Mouse (Mus musculus) neural tube, embryonic 15.5 days (tissue): ENCODE data around the gene Slc34a1. TPM values are rescaled to one million over a fixed set of nuclear protein-coding genes. Genes with fewer than 3 reads are reported as not detected.
A peak's percentile ranks its signal among the peaks of the same experiment; 100 is the strongest.

Source experiments
- ATAC-seq: fragments of 200-750 bp; cut with Nextera tagmentation; 2 replicates; pipeline ENCODE4 v1.8.0; 2017; ENCODE audit warnings: mild to moderate bottlenecking, moderate TSS enrichment, moderate library complexity; ENCODE audit not compliant: low FRiP score
- H3K27ac ChIP-seq: fragments of 300-500 bp; sonication (generic); replicated peaks from 2 replicates; pipeline ENCODE4 v1.5.1; 2015; ENCODE audit warnings: mild to moderate bottlenecking, inconsistent platforms
- H3K27me3 ChIP-seq: fragments of 300-500 bp; sonication (generic); replicated peaks from 2 replicates; pipeline ENCODE4 v1.6.1; 2015; ENCODE audit warnings: inconsistent platforms
- H3K36me3 ChIP-seq: fragments of 300-500 bp; sonication (generic); 2 replicates; pipeline ENCODE4 v1.6.1; 2015; ENCODE audit warnings: inconsistent platforms
- H3K4me1 ChIP-seq: fragments of 300-500 bp; sonication (generic); 2 replicates; pipeline ENCODE4 v1.6.1; 2015; ENCODE audit warnings: inconsistent platforms
- H3K4me2 ChIP-seq: fragments of 300-500 bp; sonication (generic); 2 replicates; pipeline ENCODE4 v1.6.1; 2015; ENCODE audit warnings: inconsistent platforms, mild to moderate bottlenecking, moderate library complexity
- H3K4me3 ChIP-seq: fragments of 300-500 bp; sonication (generic); replicated peaks from 2 replicates; pipeline ENCODE4 v1.5.1; 2015; ENCODE audit warnings: mild to moderate bottlenecking, inconsistent platforms
- H3K9ac ChIP-seq: fragments of 300-500 bp; sonication (generic); replicated peaks from 2 replicates; pipeline ENCODE4 v1.6.1; 2015; ENCODE audit warnings: mild to moderate bottlenecking, inconsistent platforms
- H3K9me3 ChIP-seq: fragments of 300-500 bp; sonication (generic); replicated peaks from 2 replicates; pipeline ENCODE4 v1.6.1; 2016; ENCODE audit warnings: inconsistent platforms
- WGBS: fragments of 180-500 bp; shearing (Covaris S2); methylation state at CpG from one replicate; pipeline ENCODE4 v1.1.7; 2015; ENCODE audit warnings: mixed read lengths; 5-methylcytosine and 5-hydroxymethylcytosine counted together
- polyA plus RNA-seq: library from polyadenylated mRNA; unstranded; fragments of >200 nt; fragmentation: Nextera tagmentation; extraction: Ambion mirVana; gene quantifications from 2 replicates; pipeline ENCODE4 v1.2.1, GENCODE M21; 2015

The Slc34a1 gene
- polyA plus RNA-seq, 1 experiment from 2014 or later: not detected

DNA sequence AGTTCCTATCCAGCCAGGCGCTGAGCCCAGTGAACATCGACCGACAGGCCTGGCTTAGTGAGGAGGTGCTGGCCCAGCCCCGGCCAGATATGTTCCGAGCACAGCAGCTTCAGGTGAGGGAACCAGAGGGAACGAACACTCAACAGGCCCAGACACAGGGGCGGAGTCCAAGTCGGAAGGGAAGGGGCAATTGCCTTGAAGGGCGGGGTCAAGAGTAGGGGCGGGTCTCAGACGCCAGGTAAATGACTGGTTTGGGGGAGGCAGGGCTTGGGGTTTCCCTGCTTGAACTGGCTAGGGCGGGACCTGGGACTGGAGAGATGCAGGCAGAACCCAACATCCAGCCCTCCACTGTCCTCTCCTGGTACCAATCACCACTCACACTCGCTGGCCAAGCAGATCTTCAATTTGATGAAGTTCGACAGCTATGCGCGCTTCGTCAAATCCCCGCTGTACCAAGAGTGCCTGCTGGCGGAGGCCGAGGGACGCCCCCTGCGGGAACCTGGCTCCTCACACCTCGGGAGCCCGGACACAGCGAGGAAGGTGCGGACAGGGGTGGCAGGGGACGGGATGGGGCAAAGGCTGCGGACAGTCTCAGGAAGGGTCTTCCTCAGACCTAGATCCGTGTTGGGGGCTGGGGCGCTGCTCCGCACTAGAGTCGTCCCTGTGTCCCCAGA is 18.9 kb upstream of the Slc34a1 start:
- Histone ChIP-seq H3K27me3 (peaks cover 67% of the 10 kb centered on the region), H3K27ac (no peak overlapping the region), H3K4me1 (peaks cover 4% of the 10 kb centered on the region), H3K9me3 (no peaks in the 10 kb centered on the region), H3K4me3 (no peak overlapping the region), H3K9ac (no peak overlapping the region), H3K4me2 (no peak overlapping the region; the same call in 1 of the 2 replicates), H3K36me3 (no peaks in the 10 kb centered on the region)
- 5% methylated on average over 32 of the region's 32 CpGs for WGBS
- ATAC-seq: no peak

DNA sequence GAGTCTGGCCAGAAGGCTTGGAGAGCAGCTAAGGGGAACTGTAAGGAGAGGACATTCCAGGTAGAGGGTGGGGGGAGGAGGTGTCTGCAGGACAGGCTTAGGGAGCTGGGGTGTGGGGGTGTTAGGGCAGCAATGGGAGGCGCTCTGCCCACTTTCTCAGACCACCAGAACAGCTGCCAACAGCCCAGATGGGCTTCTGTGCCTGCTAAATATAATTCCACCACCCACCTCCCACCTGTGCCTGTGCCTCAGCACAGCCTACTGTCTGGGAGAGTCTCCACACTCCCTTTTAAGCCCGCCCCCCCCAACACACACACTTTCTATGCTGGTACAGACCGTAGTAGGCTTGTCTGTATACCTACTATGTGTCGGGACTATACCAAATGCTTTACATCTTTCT is 16.2 kb upstream of the Slc34a1 start:
- ATAC-seq: no peak
- no peak overlapping the region for H3K27ac ChIP-seq
- peaks cover 4% of the 10 kb centered on the region for H3K4me1 ChIP-seq
- no peak overlapping the region for H3K4me2 ChIP-seq
- WGBS: 83% methylated on average over 4 of the region's 4 CpGs
- no peaks in the 10 kb centered on the region for H3K36me3 ChIP-seq
- no peak overlapping the region for H3K4me3 ChIP-seq
- peaks cover 56% of the 10 kb centered on the region for H3K27me3 ChIP-seq
- H3K9ac ChIP-seq: no peak overlapping the region
- H3K9me3 ChIP-seq: no peaks in the 10 kb centered on the region

DNA sequence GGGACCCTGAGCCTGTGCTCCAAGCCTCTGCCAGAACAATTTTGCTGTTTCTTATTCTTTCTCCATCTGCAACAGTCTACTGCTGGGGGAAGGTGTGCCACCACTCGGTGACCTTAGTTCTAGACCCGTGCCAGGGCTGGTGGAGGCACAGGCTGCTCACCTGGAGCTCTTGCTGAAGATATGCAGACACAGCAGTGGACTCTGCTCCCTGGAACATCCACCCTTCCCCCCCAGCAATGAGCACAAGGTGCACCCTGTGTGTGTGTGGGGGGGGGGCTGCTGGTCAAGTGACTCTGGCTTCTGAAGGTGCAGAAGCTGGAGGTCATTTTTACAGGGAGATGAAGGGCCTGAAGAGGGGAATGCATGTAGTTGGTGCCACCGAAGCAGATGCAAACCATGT is 7.3 kb upstream of the Slc34a1 start:
- Histone ChIP-seq H3K4me1 (no peaks in the 10 kb centered on the region), H3K9ac (no peak overlapping the region), H3K4me3 (no peak overlapping the region), H3K27ac (no peak overlapping the region), H3K27me3 (no peaks in the 10 kb centered on the region), H3K4me2 (no peak overlapping the region), H3K9me3 (no peaks in the 10 kb centered on the region), H3K36me3 (no peaks in the 10 kb centered on the region)
- ATAC-seq: no peak
- WGBS: 81% methylated on average over 3 of the region's 3 CpGs

DNA sequence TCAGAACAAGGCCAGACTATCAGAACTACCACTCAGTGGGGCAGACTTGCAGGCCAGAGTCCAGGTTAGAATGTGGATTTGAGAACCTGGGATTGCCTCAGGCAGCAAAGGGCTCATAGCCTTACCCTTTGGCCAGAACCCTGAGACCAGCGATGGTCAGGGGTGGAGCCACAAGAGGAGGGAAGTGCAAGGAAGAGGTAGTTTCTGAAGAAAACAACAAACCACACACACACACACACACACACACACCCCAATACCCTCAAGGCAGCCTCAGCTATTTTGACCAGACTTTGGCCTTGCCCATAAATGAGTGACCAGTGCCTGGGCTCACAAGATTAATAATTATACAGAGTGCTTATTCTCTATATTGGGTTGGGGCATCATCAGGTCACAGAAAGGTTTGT is 6.4 kb upstream of the Slc34a1 start:
- no peaks in the 10 kb centered on the region for H3K4me1 ChIP-seq
- no peaks in the 10 kb centered on the region for H3K36me3 ChIP-seq
- ATAC-seq: no peak
- no peak overlapping the region for H3K4me2 ChIP-seq
- WGBS: 81% methylated on average over 1 of the region's 1 CpGs
- no peaks in the 10 kb centered on the region for H3K9me3 ChIP-seq
- H3K9ac ChIP-seq: no peak overlapping the region
- no peak overlapping the region for H3K27ac ChIP-seq
- H3K4me3 ChIP-seq: no peak overlapping the region
- no peaks in the 10 kb centered on the region for H3K27me3 ChIP-seq

DNA sequence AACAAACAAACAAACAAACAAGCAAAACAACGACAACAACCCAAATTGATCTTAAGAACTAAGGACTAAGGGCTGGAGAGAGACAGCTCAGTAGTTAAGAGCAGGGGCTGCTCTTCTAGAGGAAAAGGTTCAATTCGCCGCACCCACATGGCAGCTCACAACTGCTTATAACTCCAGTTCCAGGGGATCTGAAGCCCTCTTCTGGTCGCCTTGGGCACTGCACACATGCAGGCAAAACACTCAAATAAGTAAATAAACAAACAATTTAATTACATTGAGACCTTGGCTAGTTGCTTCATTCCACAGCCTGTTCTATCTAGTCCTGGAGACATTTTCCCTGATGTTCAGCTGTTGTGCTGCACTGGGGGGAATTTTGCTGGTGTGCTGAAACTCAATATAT is 5.1 kb upstream of the Slc34a1 start:
- H3K4me3 ChIP-seq: no peak overlapping the region
- H3K4me2 ChIP-seq: no peak overlapping the region
- WGBS: 71% methylated on average over 4 of the region's 4 CpGs
- H3K27me3 ChIP-seq: no peaks in the 10 kb centered on the region; the same call in 1 of the 2 replicates
- H3K36me3 ChIP-seq: no peaks in the 10 kb centered on the region
- no peaks in the 10 kb centered on the region for H3K4me1 ChIP-seq
- no peak for ATAC-seq
- no peak overlapping the region for H3K9ac ChIP-seq
- no peaks in the 10 kb centered on the region for H3K9me3 ChIP-seq
- H3K27ac ChIP-seq: no peak overlapping the region

DNA sequence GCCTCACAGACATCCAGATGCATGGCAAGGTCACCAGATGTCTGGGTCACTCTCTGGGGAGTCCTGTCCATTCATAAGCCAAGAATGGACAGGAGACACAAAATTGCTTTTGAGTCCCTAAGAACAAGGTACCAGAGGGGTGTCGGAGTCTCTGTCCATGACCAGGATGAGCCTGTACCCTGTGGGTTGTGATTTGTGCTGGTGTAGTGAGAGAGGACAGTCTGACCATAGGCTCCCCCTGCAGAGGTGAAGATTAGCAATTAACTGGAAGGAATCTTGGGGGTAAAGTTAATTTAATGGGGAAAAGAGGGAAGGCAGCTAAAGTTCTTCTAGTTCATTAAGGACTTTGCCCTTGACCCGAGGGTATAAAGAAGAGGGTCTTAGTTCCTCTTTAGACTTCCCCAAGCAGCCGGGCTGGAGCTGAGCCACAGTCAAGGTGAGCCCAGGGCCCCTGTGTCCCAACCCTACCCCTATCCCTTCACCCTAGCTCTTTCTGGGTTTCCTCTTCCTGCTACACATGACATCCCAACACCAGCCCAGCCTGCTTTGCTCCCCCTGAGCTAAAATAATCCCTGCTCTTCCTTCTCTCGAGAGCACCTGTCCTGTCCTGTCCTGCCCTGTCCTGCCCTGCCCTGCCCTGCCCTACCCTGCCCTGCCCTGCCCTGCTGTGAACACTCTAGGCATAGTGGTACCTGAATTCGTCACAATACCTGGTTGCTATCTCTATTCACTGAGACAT is 1.5 kb downstream of the Slc34a1 start:
- H3K4me2 ChIP-seq: no peak overlapping the region
- 74% methylated on average over 5 of the region's 5 CpGs for WGBS
- no peaks in the 10 kb centered on the region for H3K36me3 ChIP-seq
- peaks cover 5% of the 10 kb centered on the region; the same call in 1 of the 2 replicates for H3K27me3 ChIP-seq
- ATAC-seq: no peak
- no peaks in the 10 kb centered on the region for H3K9me3 ChIP-seq
- H3K27ac ChIP-seq: no peak overlapping the region
- H3K4me3 ChIP-seq: no peak overlapping the region
- H3K4me1 ChIP-seq: peaks cover 7% of the 10 kb centered on the region; the same call in 1 of the 2 replicates
- no peak overlapping the region for H3K9ac ChIP-seq

DNA sequence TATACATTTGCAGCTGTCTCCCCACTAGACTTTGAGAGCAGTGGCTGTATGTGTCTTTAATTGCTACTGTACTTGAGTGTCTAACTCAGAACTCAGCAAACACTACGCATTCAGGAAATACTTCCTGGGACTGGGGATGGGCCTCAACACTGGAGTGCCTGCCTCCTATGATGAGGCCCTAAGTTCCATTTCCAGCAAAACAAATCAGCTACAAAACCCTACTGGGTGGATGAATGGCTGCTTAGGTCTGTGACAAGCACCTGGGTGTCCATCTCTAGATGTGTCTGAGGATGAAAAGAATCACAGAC is 2.0 kb downstream of the Slc34a1 start:
- H3K27ac ChIP-seq: no peak overlapping the region
- H3K4me3 ChIP-seq: no peak overlapping the region
- no peak for ATAC-seq
- H3K9me3 ChIP-seq: no peaks in the 10 kb centered on the region
- H3K4me2 ChIP-seq: no peak overlapping the region
- no peaks in the 10 kb centered on the region for H3K36me3 ChIP-seq
- H3K9ac ChIP-seq: no peak overlapping the region
- 72% methylated on average over 1 of the region's 1 CpGs for WGBS
- H3K27me3 ChIP-seq: peaks cover 5% of the 10 kb centered on the region; the same call in 1 of the 2 replicates
- peaks cover 10% of the 10 kb centered on the region for H3K4me1 ChIP-seq

DNA sequence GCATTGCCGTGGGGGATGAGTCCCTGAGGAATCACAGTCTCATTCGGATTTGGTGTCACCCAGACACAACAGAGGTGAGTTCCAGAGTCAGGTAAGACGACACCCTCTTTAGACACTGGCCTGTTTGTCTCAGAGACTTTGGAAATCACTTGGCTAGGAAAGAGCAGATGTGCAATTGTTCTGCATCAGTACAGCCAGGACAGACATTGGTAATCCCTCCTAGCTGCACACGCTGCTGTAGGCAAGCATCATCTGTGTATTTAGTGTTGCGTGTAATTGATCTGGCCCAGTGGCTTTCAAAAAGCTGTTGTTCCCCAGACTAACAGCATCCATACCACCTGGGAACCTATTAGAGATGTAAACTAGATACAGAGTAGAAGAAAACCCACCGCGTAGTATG is 5.3 kb downstream of the Slc34a1 start:
- Histone ChIP-seq H3K4me2 (no peak overlapping the region), H3K9ac (no peak overlapping the region), H3K36me3 (no peaks in the 10 kb centered on the region), H3K27ac (peak overlapping the region; percentile 20), H3K9me3 (no peaks in the 10 kb centered on the region), H3K4me1 (peaks cover 22% of the 10 kb centered on the region), H3K27me3 (peaks cover 5% of the 10 kb centered on the region; the same call in 1 of the 2 replicates), H3K4me3 (no peak overlapping the region)
- 43% methylated on average over 7 of the region's 7 CpGs for WGBS
- no peak; the same call in 1 of the 2 replicates for ATAC-seq

DNA sequence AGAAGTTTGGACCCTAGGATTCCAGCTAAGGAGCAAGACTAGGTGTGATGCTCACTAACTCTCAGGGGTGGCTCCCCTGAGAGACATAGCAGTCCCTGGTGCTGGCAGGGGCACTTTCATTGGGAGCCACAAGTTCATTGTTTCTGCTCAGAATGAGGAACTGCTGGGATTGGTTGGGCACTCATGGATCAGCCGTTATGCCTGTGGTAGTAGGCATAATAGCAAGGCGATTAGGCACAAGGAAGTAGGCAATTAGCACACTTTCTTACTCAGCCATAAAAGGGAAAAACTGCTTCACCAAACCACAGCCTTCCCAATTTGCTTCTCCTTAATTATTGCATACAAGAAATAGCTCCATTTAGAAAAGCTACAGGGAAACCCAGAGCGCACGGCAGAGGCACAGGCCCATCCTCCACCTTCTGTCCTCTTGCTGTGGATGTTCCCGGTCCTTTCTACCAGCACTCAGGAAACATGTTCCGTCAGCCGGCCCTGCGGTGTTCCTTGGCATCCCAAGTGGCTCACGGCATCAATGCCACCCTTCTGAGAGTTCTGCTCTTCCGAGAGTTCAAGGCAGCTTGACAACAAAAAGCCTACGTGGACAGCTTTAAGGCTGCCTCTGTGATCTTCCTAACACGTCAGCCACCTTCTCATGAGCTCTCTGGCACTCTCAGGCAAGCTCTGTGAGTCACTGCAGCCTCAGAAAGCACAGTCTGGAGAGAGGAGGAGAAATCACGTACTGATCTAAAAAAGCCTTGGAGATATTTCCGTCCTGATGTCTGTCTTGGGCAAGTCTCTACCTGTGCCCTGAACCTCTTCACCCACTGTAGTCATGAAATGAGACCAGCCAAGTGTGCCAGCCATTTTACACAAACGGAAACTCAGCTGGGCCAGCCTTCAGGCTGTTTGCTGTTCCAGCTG is 6.2 kb downstream of the Slc34a1 start:
- Histone ChIP-seq H3K27me3 (peaks cover 5% of the 10 kb centered on the region; the same call in 1 of the 2 replicates), H3K4me2 (no peak overlapping the region), H3K27ac (peak overlapping the region; percentile 20), H3K4me1 (peaks cover 22% of the 10 kb centered on the region), H3K9me3 (no peaks in the 10 kb centered on the region), H3K4me3 (no peak overlapping the region), H3K36me3 (no peaks in the 10 kb centered on the region), H3K9ac (no peak overlapping the region)
- WGBS: 53% methylated on average over 15 of the region's 15 CpGs
- no peak for ATAC-seq

DNA sequence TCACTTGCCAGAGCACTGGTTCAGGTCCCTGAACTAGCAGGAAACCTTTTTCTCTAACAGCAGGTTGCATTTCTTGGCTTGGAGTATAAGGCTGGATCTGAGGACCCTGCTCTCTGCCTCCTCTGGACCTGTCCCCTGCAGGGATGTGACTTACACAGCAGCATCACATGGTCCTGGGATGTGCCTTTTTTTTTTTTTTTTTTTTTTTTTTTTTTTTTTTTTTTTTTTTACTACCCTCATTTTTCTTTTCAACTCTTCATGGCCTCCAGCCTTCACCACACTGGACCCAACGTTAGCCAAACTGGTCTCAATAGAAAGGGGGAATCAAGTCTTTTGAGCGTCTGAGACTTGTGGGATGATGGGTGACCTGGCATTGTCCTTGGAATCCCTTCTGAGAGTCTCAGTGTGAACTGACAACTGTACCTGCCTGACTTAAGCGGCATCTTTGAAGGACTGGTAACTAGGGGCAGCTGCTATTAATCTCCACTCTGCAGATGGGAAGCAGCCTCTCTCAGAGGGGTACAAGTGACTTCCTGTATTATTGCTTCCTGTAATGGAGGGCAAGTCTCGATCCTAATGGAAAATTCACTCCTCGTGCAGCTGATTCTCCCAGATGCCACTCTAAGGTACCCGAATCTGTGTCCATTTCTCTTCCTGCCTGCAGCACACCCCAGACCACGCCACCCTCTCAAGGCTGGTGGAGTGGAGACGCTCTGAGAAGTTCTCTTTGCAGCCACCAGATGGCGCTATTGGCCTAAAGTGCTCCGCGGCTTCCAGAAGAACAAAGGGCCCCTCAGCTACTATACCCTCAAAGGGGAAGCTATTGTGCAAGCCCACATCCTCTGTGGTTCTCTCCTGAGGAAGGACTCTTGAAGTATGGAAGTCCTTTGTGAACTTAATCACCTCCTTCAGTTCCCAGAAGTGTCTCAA is 7.1 kb downstream of the Slc34a1 start:
- H3K4me2 ChIP-seq: peak overlapping the region; percentile 43
- ATAC-seq: peak; percentile 90
- 10% methylated on average over 11 of the region's 11 CpGs for WGBS
- H3K27ac ChIP-seq: peak overlapping the region; percentile 65
- peaks cover 5% of the 10 kb centered on the region; the same call in 1 of the 2 replicates for H3K27me3 ChIP-seq
- H3K4me3 ChIP-seq: 0 out of 2 replicates have a peak overlapping the region, but pooled peaks have one; percentile 6
- H3K9ac ChIP-seq: peak overlapping the region; percentile 40
- H3K9me3 ChIP-seq: no peaks in the 10 kb centered on the region
- H3K36me3 ChIP-seq: no peaks in the 10 kb centered on the region
- peaks cover 22% of the 10 kb centered on the region for H3K4me1 ChIP-seq
